Mouse (Mus musculus): ENCODE measurements around the gene Spag4. TPM values are rescaled to one million over a fixed set of nuclear protein-coding genes. Genes with fewer than 3 reads are reported as not detected.
A peak's percentile ranks its signal among the peaks of the same experiment; 100 is the strongest.

Spag4 gene
- polyA plus RNA-seq, 1 experiment from 2014 or later = 4.7 TPM

GRCm38 (mm10) chr2:156066126-156066525 lies 1.2 kb downstream of the Spag4 start:
- no peak for ATAC-seq (ENCODE audit: low FRiP score, low TSS enrichment)
- peak overlapping the region; percentile 94 for H3K4me2 ChIP-seq (ENCODE audit: low read length)

GRCm38 (mm10) chr2:156067916-156068315 lies 2.9 kb downstream of the Spag4 start:
- no peak overlapping the region for H3K27ac ChIP-seq (replicated peaks; ENCODE audit: low read depth, low read length)
- H3K4me3 ChIP-seq (replicated peaks; ENCODE audit: low read depth, low read length) = no peak overlapping the region
- peaks cover 46% of the 10 kb centered on the region for H3K36me3 ChIP-seq (ENCODE audit: control insufficient read depth, insufficient read depth, low read length)
- H3K4me1 ChIP-seq (ENCODE audit: control insufficient read depth, insufficient read depth, low read length) = peaks cover 10% of the 10 kb centered on the region; the same call in 1 of the 2 replicates
- no peaks in the 10 kb centered on the region for H3K27me3 ChIP-seq (ENCODE audit: control insufficient read depth, insufficient read depth, low read length)
- no peak overlapping the region for H3K4me2 ChIP-seq (ENCODE audit: low read length)
- DNase-seq (no peak), ATAC-seq (ENCODE audit: low FRiP score, low TSS enrichment) (no peak)
- WGBS = 92% methylated on average over 10 of the region's 10 CpGs
- H3K9ac ChIP-seq (replicated peaks; ENCODE audit: low read length) = no peak overlapping the region
- no peaks in the 10 kb centered on the region for H3K9me3 ChIP-seq (ENCODE audit: control insufficient read depth, low read length)

More at GRCm38 (mm10) chr2:156066126-156066525, 1.2 kb downstream of the Spag4 start:
- 35% methylated on average over 10 of the region's 10 CpGs for WGBS
- DNase-seq = no peak
- Histone ChIP-seq H3K4me1 (ENCODE audit: control insufficient read depth, insufficient read depth, low read length) (peaks cover 10% of the 10 kb centered on the region; the same call in 1 of the 2 replicates), H3K4me3 (replicated peaks; ENCODE audit: low read depth, low read length) (peak overlapping the region; percentile 71), H3K36me3 (ENCODE audit: control insufficient read depth, insufficient read depth, low read length) (peaks cover 30% of the 10 kb centered on the region), H3K9me3 (ENCODE audit: control insufficient read depth, low read length) (no peaks in the 10 kb centered on the region), H3K9ac (replicated peaks; ENCODE audit: low read length) (peak overlapping the region; percentile 80), H3K27me3 (ENCODE audit: control insufficient read depth, insufficient read depth, low read length) (no peaks in the 10 kb centered on the region), H3K27ac (replicated peaks; ENCODE audit: low read depth, low read length) (no peak overlapping the region)

GRCm38 (mm10) chr2:156071236-156071635 lies 6.3 kb downstream of the Spag4 start:
- Histone ChIP-seq H3K4me1 (ENCODE audit: control insufficient read depth, insufficient read depth, low read length) (0 out of 2 replicates have a peak, but pooled peaks cover 3% of the 10 kb centered on the region), H3K27ac (replicated peaks; ENCODE audit: low read depth, low read length) (no peak overlapping the region), H3K9me3 (ENCODE audit: control insufficient read depth, low read length) (no peaks in the 10 kb centered on the region), H3K4me3 (replicated peaks; ENCODE audit: low read depth, low read length) (no peak overlapping the region), H3K36me3 (ENCODE audit: control insufficient read depth, insufficient read depth, low read length) (peaks cover 79% of the 10 kb centered on the region), H3K4me2 (ENCODE audit: low read length) (no peak overlapping the region), H3K27me3 (ENCODE audit: control insufficient read depth, insufficient read depth, low read length) (no peaks in the 10 kb centered on the region), H3K9ac (replicated peaks; ENCODE audit: low read length) (no peak overlapping the region)
- ATAC-seq (ENCODE audit: low FRiP score, low TSS enrichment) (no peak), DNase-seq (no peak)
- 97% methylated on average over 10 of the region's 10 CpGs for WGBS

GRCm38 (mm10) chr2:156073725-156074124 lies 8.8 kb downstream of the Spag4 start:
- no peaks in the 10 kb centered on the region for H3K4me1 ChIP-seq (ENCODE audit: control insufficient read depth, insufficient read depth, low read length)
- ATAC-seq (ENCODE audit: low FRiP score, low TSS enrichment) (no peak), DNase-seq (no peak)
- H3K9ac ChIP-seq (replicated peaks; ENCODE audit: low read length) = no peak overlapping the region
- H3K36me3 ChIP-seq (ENCODE audit: control insufficient read depth, insufficient read depth, low read length) = peaks cover 95% of the 10 kb centered on the region
- H3K4me2 ChIP-seq (ENCODE audit: low read length) = no peak overlapping the region
- 97% methylated on average over 15 of the region's 15 CpGs for WGBS
- H3K27me3 ChIP-seq (ENCODE audit: control insufficient read depth, insufficient read depth, low read length) = no peaks in the 10 kb centered on the region
- no peaks in the 10 kb centered on the region for H3K9me3 ChIP-seq (ENCODE audit: control insufficient read depth, low read length)
- no peak overlapping the region for H3K4me3 ChIP-seq (replicated peaks; ENCODE audit: low read depth, low read length)
- H3K27ac ChIP-seq (replicated peaks; ENCODE audit: low read depth, low read length) = no peak overlapping the region

- Histone ChIP-seq H3K9me3 (ENCODE audit: control insufficient read depth, low read length) (no peaks in the 10 kb centered on the region), H3K4me1 (ENCODE audit: control insufficient read depth, insufficient read depth, low read length) (no peaks in the 10 kb centered on the region), H3K27me3 (ENCODE audit: control insufficient read depth, insufficient read depth, low read length) (no peaks in the 10 kb centered on the region), H3K4me2 (ENCODE audit: low read length) (no peak overlapping the region), H3K27ac (replicated peaks; ENCODE audit: low read depth, low read length) (no peak overlapping the region), H3K9ac (replicated peaks; ENCODE audit: low read length) (no peak overlapping the region), H3K36me3 (ENCODE audit: control insufficient read depth, insufficient read depth, low read length) (peaks cover 68% of the 10 kb centered on the region), H3K4me3 (replicated peaks; ENCODE audit: low read depth, low read length) (no peak overlapping the region)
- WGBS = 92% methylated on average over 7 of the region's 7 CpGs
- no peak for ATAC-seq (ENCODE audit: low FRiP score, low TSS enrichment)
- DNase-seq = no peak
These were observed 12.5 kb downstream of the Spag4 start for GRCm38 (mm10) chr2:156077461-156077860.

GRCm38 (mm10) chr2:156078421-156079182 lies 13.6 kb downstream of the Spag4 start:
- DNase-seq (no peak), ATAC-seq (ENCODE audit: low FRiP score, low TSS enrichment) (no peak)
- Histone ChIP-seq H3K4me3 (replicated peaks; ENCODE audit: low read depth, low read length) (no peak overlapping the region), H3K27ac (replicated peaks; ENCODE audit: low read depth, low read length) (no peak overlapping the region), H3K4me1 (ENCODE audit: control insufficient read depth, insufficient read depth, low read length) (no peaks in the 10 kb centered on the region), H3K36me3 (ENCODE audit: control insufficient read depth, insufficient read depth, low read length) (peaks cover 57% of the 10 kb centered on the region), H3K4me2 (ENCODE audit: low read length) (no peak overlapping the region), H3K9ac (replicated peaks; ENCODE audit: low read length) (no peak overlapping the region), H3K27me3 (ENCODE audit: control insufficient read depth, insufficient read depth, low read length) (no peaks in the 10 kb centered on the region), H3K9me3 (ENCODE audit: control insufficient read depth, low read length) (no peaks in the 10 kb centered on the region)
- 93% methylated on average over 16 of the region's 16 CpGs for WGBS

- DNase-seq = no peak
- Histone ChIP-seq H3K4me1 (ENCODE audit: control insufficient read depth, insufficient read depth, low read length) (no peaks in the 10 kb centered on the region), H3K27me3 (ENCODE audit: control insufficient read depth, insufficient read depth, low read length) (no peaks in the 10 kb centered on the region), H3K9me3 (ENCODE audit: control insufficient read depth, low read length) (no peaks in the 10 kb centered on the region), H3K27ac (replicated peaks; ENCODE audit: low read depth, low read length) (no peak overlapping the region), H3K4me2 (ENCODE audit: low read length) (no peak overlapping the region), H3K36me3 (ENCODE audit: control insufficient read depth, insufficient read depth, low read length) (peaks cover 51% of the 10 kb centered on the region), H3K4me3 (replicated peaks; ENCODE audit: low read depth, low read length) (no peak overlapping the region), H3K9ac (replicated peaks; ENCODE audit: low read length) (no peak overlapping the region)
- WGBS = 94% methylated on average over 8 of the region's 8 CpGs
- no peak for ATAC-seq (ENCODE audit: low FRiP score, low TSS enrichment)
These were observed 14.2 kb downstream of the Spag4 start for GRCm38 (mm10) chr2:156079183-156079560.

GRCm38 (mm10) chr2:156079674-156080073 lies 14.7 kb downstream of the Spag4 start:
- Histone ChIP-seq H3K9ac (replicated peaks; ENCODE audit: low read length) (no peak overlapping the region), H3K9me3 (ENCODE audit: control insufficient read depth, low read length) (no peaks in the 10 kb centered on the region), H3K27me3 (ENCODE audit: control insufficient read depth, insufficient read depth, low read length) (no peaks in the 10 kb centered on the region), H3K27ac (replicated peaks; ENCODE audit: low read depth, low read length) (no peak overlapping the region), H3K4me1 (ENCODE audit: control insufficient read depth, insufficient read depth, low read length) (no peaks in the 10 kb centered on the region), H3K36me3 (ENCODE audit: control insufficient read depth, insufficient read depth, low read length) (peaks cover 46% of the 10 kb centered on the region), H3K4me2 (ENCODE audit: low read length) (no peak overlapping the region), H3K4me3 (replicated peaks; ENCODE audit: low read depth, low read length) (no peak overlapping the region)
- DNase-seq = no peak
- WGBS = 61% methylated on average over 4 of the region's 4 CpGs
- ATAC-seq (ENCODE audit: low FRiP score, low TSS enrichment) = no peak

GRCm38 (mm10) chr2:156080391-156080790 lies 15.4 kb downstream of the Spag4 start:
- Histone ChIP-seq H3K27me3 (ENCODE audit: control insufficient read depth, insufficient read depth, low read length) (no peaks in the 10 kb centered on the region), H3K27ac (replicated peaks; ENCODE audit: low read depth, low read length) (no peak overlapping the region), H3K4me1 (ENCODE audit: control insufficient read depth, insufficient read depth, low read length) (no peaks in the 10 kb centered on the region), H3K4me3 (replicated peaks; ENCODE audit: low read depth, low read length) (no peak overlapping the region), H3K4me2 (ENCODE audit: low read length) (no peak overlapping the region), H3K9ac (replicated peaks; ENCODE audit: low read length) (no peak overlapping the region), H3K9me3 (ENCODE audit: control insufficient read depth, low read length) (no peaks in the 10 kb centered on the region), H3K36me3 (ENCODE audit: control insufficient read depth, insufficient read depth, low read length) (peaks cover 39% of the 10 kb centered on the region)
- ATAC-seq (ENCODE audit: low FRiP score, low TSS enrichment) = no peak
- no peak for DNase-seq
- 93% methylated on average over 7 of the region's 7 CpGs for WGBS

Measured in midbrain, embryonic 14.5 days (tissue).